Comparison of ENCODE assay signal across 15 mouse cellular contexts in genomic region chr7:133850735-133851134, GRCm38 (mm10).
DNase-seq lines count a peak whose midpoint lies in the region; ATAC-seq and TF ChIP-seq lines count a peak whose summit lies in the region.
"Had no signal": no experiment of that assay in that cellular context is flagged by ENCODE, and none has a peak within 500 bp of the region (broad histone marks: within the 10 kb centered on the region; RNA-seq: fewer than 3 reads in every experiment).

No protein-coding gene starts in this region.

- no peaks in the 10 kb centered on the region for H3K9me3 ChIP-seq in hindbrain, embryonic 11.5 days (ENCODE audit: control insufficient read depth, low read length)
- H3K9me3 ChIP-seq in hindbrain, embryonic 16.5 days (ENCODE audit: control insufficient read depth, low read length), result no peaks in the 10 kb centered on the region
- H3K9me3 ChIP-seq in lung, postnatal 0 days (ENCODE audit: low read length), result no peaks in the 10 kb centered on the region
- H3K9me3 ChIP-seq: hindbrain, embryonic 12.5 days had no signal

- TF ChIP-seq POLR2A in lung, adult 2 months (IDR thresholded peaks at IDR 0.05; ENCODE audit: borderline replicate concordance, extremely low read depth, low read depth, low read length), result no peak
- no peak for TF ChIP-seq POLR2A in small intestine, adult 2 months (IDR thresholded peaks at IDR 0.05; ENCODE audit: low read depth, low read length)

- peak; percentile 54 for TF ChIP-seq CTCF in lung, postnatal 0 days (IDR thresholded peaks at IDR 0.05)
- no peak for TF ChIP-seq CTCF in lung, adult 2 months (IDR thresholded peaks at IDR 0.05; ENCODE audit: insufficient read depth, low read length)
- TF ChIP-seq CTCF in small intestine, adult 2 months (IDR thresholded peaks at IDR 0.05; ENCODE audit: extremely low read depth, insufficient read length, insufficient replicate concordance, low read depth, low read length), result peak; percentile 29; the same call in 1 of the 2 replicates

- H3K4me3 ChIP-seq in hindbrain, embryonic 11.5 days (ENCODE audit: low read depth, low read length), result no peak overlapping the region
- no peak overlapping the region for H3K4me3 ChIP-seq in hindbrain, embryonic 16.5 days (ENCODE audit: low read length)
- H3K4me3 ChIP-seq in lung, postnatal 0 days (ENCODE audit: low read depth, low read length), result no peak overlapping the region
- H3K4me3 ChIP-seq in lung, adult 2 months (replicated peaks; ENCODE audit: extremely low read depth, low read depth, low read length), result no peak overlapping the region
- H3K4me3 ChIP-seq in small intestine, adult 2 months (ENCODE audit: low read depth, low read length), result no peak overlapping the region
- H3K4me3 ChIP-seq: hindbrain, embryonic 12.5 days had no signal

- no peak overlapping the region for H3K27ac ChIP-seq in hindbrain, embryonic 11.5 days (ENCODE audit: low read depth, low read length)
- no peak overlapping the region for H3K27ac ChIP-seq in hindbrain, embryonic 16.5 days (ENCODE audit: low read depth, low read length)
- H3K27ac ChIP-seq in lung, postnatal 0 days (ENCODE audit: low read length), result no peak overlapping the region
- H3K27ac ChIP-seq in small intestine, adult 2 months (ENCODE audit: insufficient read depth, low read depth, low read length), result no peak overlapping the region
- H3K27ac ChIP-seq: hindbrain, embryonic 12.5 days had no signal

- no peak for TF ChIP-seq EP300 in lung, postnatal 0 days (IDR thresholded peaks at IDR 0.05)

- H3K9ac ChIP-seq in hindbrain, embryonic 11.5 days (ENCODE audit: low read depth, low read length), result no peak overlapping the region
- H3K9ac ChIP-seq in hindbrain, embryonic 16.5 days (ENCODE audit: low read depth, low read length), result no peak overlapping the region
- no peak overlapping the region for H3K9ac ChIP-seq in lung, postnatal 0 days (replicated peaks; ENCODE audit: low read depth)
- H3K9ac ChIP-seq: hindbrain, embryonic 12.5 days had no signal

- ATAC-seq in hindbrain, embryonic 11.5 days (ENCODE audit: low FRiP score), result no peak
- no peak for ATAC-seq in hindbrain, embryonic 16.5 days
- ATAC-seq in lung, postnatal 0 days, result no peak
- ATAC-seq: activated CD4-positive, CD25-positive, alpha-beta regulatory T cell, adult 4 months had no signal

- no peak overlapping the region for H3K4me2 ChIP-seq in hindbrain, embryonic 11.5 days (replicated peaks; ENCODE audit: low read depth, low read length)
- no peak overlapping the region for H3K4me2 ChIP-seq in hindbrain, embryonic 16.5 days (ENCODE audit: low read length)
- no peak overlapping the region for H3K4me2 ChIP-seq in lung, postnatal 0 days (replicated peaks; ENCODE audit: low read depth, low read length)
- H3K4me2 ChIP-seq: heart, embryonic 11.5 days; hindbrain, embryonic 12.5 days had no signal

- no peaks in the 10 kb centered on the region for H3K27me3 ChIP-seq in hindbrain, embryonic 11.5 days (ENCODE audit: control insufficient read depth, insufficient read depth, low read length)
- H3K27me3 ChIP-seq in hindbrain, embryonic 16.5 days (replicated peaks; ENCODE audit: control insufficient read depth, insufficient read depth, low read length), result no peaks in the 10 kb centered on the region
- H3K27me3 ChIP-seq in lung, postnatal 0 days (replicated peaks; ENCODE audit: insufficient read depth, low read length), result no peaks in the 10 kb centered on the region
- no peaks in the 10 kb centered on the region for H3K27me3 ChIP-seq in small intestine, adult 2 months (ENCODE audit: control insufficient read depth, insufficient read depth, low read length)
- H3K27me3 ChIP-seq: hindbrain, embryonic 12.5 days had no signal

- no peaks in the 10 kb centered on the region for H3K4me1 ChIP-seq in hindbrain, embryonic 11.5 days (replicated peaks; ENCODE audit: control insufficient read depth, insufficient read depth, low read length)
- no peaks in the 10 kb centered on the region for H3K4me1 ChIP-seq in hindbrain, embryonic 16.5 days (ENCODE audit: control insufficient read depth, insufficient read depth, low read depth, low read length)
- H3K4me1 ChIP-seq in lung, postnatal 0 days (ENCODE audit: insufficient read depth, low read depth, low read length), result 0 out of 2 replicates have a peak, but pooled peaks cover 4% of the 10 kb centered on the region
- no peaks in the 10 kb centered on the region for H3K4me1 ChIP-seq in lung, adult 2 months (ENCODE audit: control insufficient read depth, insufficient read depth, low read length)
- no peaks in the 10 kb centered on the region for H3K4me1 ChIP-seq in small intestine, adult 2 months (ENCODE audit: control insufficient read depth, insufficient read depth, insufficient read length, low read length)
- H3K4me1 ChIP-seq: hindbrain, embryonic 12.5 days had no signal

- peak; percentile 6 for DNase-seq in hindbrain, embryonic 11.5 days (ENCODE audit: low spot score)
- DNase-seq in lung, postnatal 0 days (ENCODE audit: low spot score), result peak; percentile 17
- DNase-seq in lung, adult 2 months, result no peak
- DNase-seq in R1 (ENCODE audit: low read depth, low spot score), result peak; percentile 39
- DNase-seq in ovary, postnatal 10 days (ENCODE audit: low spot score), result no peak
- no peak for DNase-seq in embryo, embryonic 10 days (ENCODE audit: low spot score)
- DNase-seq: cerebellum, adult 2 months; lung, postnatal 14 days; midbrain, embryonic 14.5 days; thymus, adult 2 months had no signal

- H3K36me3 ChIP-seq in hindbrain, embryonic 11.5 days (ENCODE audit: control insufficient read depth, insufficient read depth, low read length), result no peaks in the 10 kb centered on the region
- no peaks in the 10 kb centered on the region for H3K36me3 ChIP-seq in hindbrain, embryonic 16.5 days (ENCODE audit: control insufficient read depth, insufficient read depth, low read length)
- no peaks in the 10 kb centered on the region for H3K36me3 ChIP-seq in lung, postnatal 0 days (ENCODE audit: insufficient read depth, low read length)
- no peaks in the 10 kb centered on the region for H3K36me3 ChIP-seq in small intestine, adult 2 months (ENCODE audit: control insufficient read depth, insufficient read depth, low read length)
- H3K36me3 ChIP-seq: hindbrain, embryonic 12.5 days had no signal

Comparison
In these comparisons a context has a peak if more than half of its experiments do, and no peak if none do; other contexts are left out.
1. DNase-seq: peak in hindbrain, embryonic 11.5 days (single experiment), lung, postnatal 0 days (single experiment) and R1 (single experiment); none in lung, adult 2 months (single experiment), ovary, postnatal 10 days (single experiment) and embryo, embryonic 10 days (single experiment).